27 mouse cellular contexts compared by ENCODE assay signal in the genomic region with DNA sequence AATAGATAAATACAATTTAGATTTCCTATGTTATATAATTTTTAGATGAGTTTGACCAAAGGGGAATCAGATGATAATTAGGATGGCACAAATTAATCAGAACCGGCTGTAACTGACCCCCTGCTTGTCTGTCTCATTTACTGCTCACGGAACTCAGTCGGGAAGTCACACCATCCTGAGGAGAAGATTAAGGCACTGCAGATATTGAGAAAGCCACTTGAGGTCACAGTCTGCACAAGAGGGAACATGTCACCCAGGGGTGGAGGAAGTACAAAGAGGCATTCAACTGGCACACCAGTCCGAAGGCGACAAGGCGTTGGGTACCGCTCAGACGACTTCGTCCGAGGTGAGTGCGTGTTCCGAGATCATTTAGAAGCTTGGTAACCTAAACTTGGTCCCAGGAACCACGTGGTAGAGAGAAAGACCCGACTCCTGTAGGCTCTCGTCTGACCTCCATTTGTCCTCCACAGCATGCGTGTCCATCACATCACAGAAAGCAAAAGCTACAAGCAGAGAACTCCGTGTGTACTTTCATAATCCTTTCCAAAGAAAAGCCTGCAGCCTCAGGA. TPM values are rescaled to one million over a fixed set of nuclear protein-coding genes. Genes with fewer than 3 reads are reported as not detected.
DNase-seq lines count a peak whose midpoint lies in the region; ATAC-seq and TF ChIP-seq lines count a peak whose summit lies in the region.
"Had no signal": no experiment of that assay in that cellular context is flagged by ENCODE, and none has a peak within 500 bp of the region (broad histone marks: within the 10 kb centered on the region; RNA-seq: fewer than 3 reads in every experiment).

No protein-coding gene starts in this region.

- H3K9ac ChIP-seq in midbrain, embryonic 11.5 days (ENCODE audit: low read length) = no peak overlapping the region
- H3K9ac ChIP-seq in midbrain, postnatal 0 days (replicated peaks; ENCODE audit: low read length, poor library complexity, severe bottlenecking) = no peak overlapping the region
- peak overlapping the region; percentile 72 for H3K9ac ChIP-seq in liver, embryonic 14.5 days (replicated peaks)
- H3K9ac ChIP-seq: forebrain, embryonic 15.5 days; intestine, embryonic 15.5 days; limb, embryonic 12.5 days; midbrain, embryonic 15.5 days; neural tube, embryonic 13.5 days had no signal

- ATAC-seq in midbrain, embryonic 11.5 days (ENCODE audit: low FRiP score) = no peak
- ATAC-seq in midbrain, postnatal 0 days (ENCODE audit: low FRiP score) = no peak
- no peak for ATAC-seq in liver, embryonic 14.5 days (ENCODE audit: insufficient read depth)
- ATAC-seq in megakaryocyte-erythroid progenitor cell, adult 5-6 weeks (replicated peaks; ENCODE audit: low FRiP score, low TSS enrichment, poor library complexity, severe bottlenecking) = no peak
- ATAC-seq: activated CD4-positive, CD25-positive, alpha-beta regulatory T cell, adult 4 months; CD4-positive, CD25-positive, alpha-beta regulatory T cell, adult 4 months; forebrain, embryonic 15.5 days; hindbrain, embryonic 16.5 days; midbrain, embryonic 15.5 days had no signal

- H3K4me2 ChIP-seq in midbrain, embryonic 11.5 days = no peak overlapping the region
- no peak overlapping the region for H3K4me2 ChIP-seq in midbrain, postnatal 0 days (ENCODE audit: low read depth, low read length, poor library complexity, severe bottlenecking)
- peak overlapping the region; percentile 72 for H3K4me2 ChIP-seq in liver, embryonic 14.5 days (ENCODE audit: low read depth)
- H3K4me2 ChIP-seq: forebrain, embryonic 15.5 days; intestine, embryonic 15.5 days; limb, embryonic 12.5 days; midbrain, embryonic 15.5 days; neural tube, embryonic 13.5 days had no signal

- H3K9me3 ChIP-seq in heart, embryonic 10.5 days = no peaks in the 10 kb centered on the region
- no peaks in the 10 kb centered on the region for H3K9me3 ChIP-seq in midbrain, embryonic 11.5 days (ENCODE audit: control insufficient read depth, low read length)
- H3K9me3 ChIP-seq in midbrain, postnatal 0 days (ENCODE audit: low read length) = no peaks in the 10 kb centered on the region
- H3K9me3 ChIP-seq in liver, embryonic 14.5 days (ENCODE audit: control insufficient read depth, low read length) = no peaks in the 10 kb centered on the region
- H3K9me3 ChIP-seq: forebrain, embryonic 15.5 days; intestine, embryonic 15.5 days; limb, embryonic 12.5 days; midbrain, embryonic 15.5 days; neural tube, embryonic 13.5 days had no signal

- H3K27me3 ChIP-seq in heart, embryonic 10.5 days (ENCODE audit: insufficient read depth, poor library complexity, severe bottlenecking) = no peaks in the 10 kb centered on the region
- H3K27me3 ChIP-seq in midbrain, embryonic 11.5 days (ENCODE audit: control insufficient read depth, insufficient read depth, low read length) = no peaks in the 10 kb centered on the region
- no peaks in the 10 kb centered on the region for H3K27me3 ChIP-seq in midbrain, postnatal 0 days (ENCODE audit: insufficient read depth, low read length)
- no peaks in the 10 kb centered on the region for H3K27me3 ChIP-seq in liver, embryonic 14.5 days (ENCODE audit: control insufficient read depth, insufficient read depth, low read length)
- H3K27me3 ChIP-seq: forebrain, embryonic 15.5 days; intestine, embryonic 15.5 days; limb, embryonic 12.5 days; midbrain, embryonic 15.5 days; neural tube, embryonic 13.5 days had no signal

- no peaks in the 10 kb centered on the region for H3K36me3 ChIP-seq in heart, embryonic 10.5 days
- no peaks in the 10 kb centered on the region for H3K36me3 ChIP-seq in midbrain, embryonic 11.5 days (ENCODE audit: control insufficient read depth, insufficient read depth, low read length)
- H3K36me3 ChIP-seq in midbrain, postnatal 0 days (ENCODE audit: insufficient read depth, low read length) = no peaks in the 10 kb centered on the region
- no peaks in the 10 kb centered on the region for H3K36me3 ChIP-seq in liver, embryonic 14.5 days (replicated peaks; ENCODE audit: control insufficient read depth, insufficient read depth, low read depth)
- H3K36me3 ChIP-seq: forebrain, embryonic 15.5 days; intestine, embryonic 15.5 days; limb, embryonic 12.5 days; midbrain, embryonic 15.5 days; neural tube, embryonic 13.5 days had no signal

- 82% methylated on average over 17 of the region's 17 CpGs for WGBS in heart, embryonic 10.5 days
- 79% methylated on average over 17 of the region's 17 CpGs for WGBS in midbrain, embryonic 11.5 days
- 68% methylated on average over 17 of the region's 17 CpGs for WGBS in midbrain, postnatal 0 days
- WGBS in liver, embryonic 14.5 days (ENCODE audit: insufficient replicate concordance) = 74% methylated on average over 17 of the region's 17 CpGs

- no peak overlapping the region for H3K4me3 ChIP-seq in heart, embryonic 10.5 days
- no peak overlapping the region for H3K4me3 ChIP-seq in midbrain, embryonic 11.5 days (ENCODE audit: low read depth, low read length)
- no peak overlapping the region for H3K4me3 ChIP-seq in midbrain, postnatal 0 days (ENCODE audit: low read depth, low read length)
- H3K4me3 ChIP-seq in liver, embryonic 14.5 days (ENCODE audit: insufficient read depth in 1 of 2, low read depth in 2 of 2, low read length in 2 of 2) = peak overlapping the region; percentile 15 to 41; a peak in 3 of 4 replicates
- H3K4me3 ChIP-seq: forebrain, embryonic 15.5 days; heart, adult 2 months; intestine, embryonic 15.5 days; limb, embryonic 12.5 days; midbrain, embryonic 15.5 days; myocyte; neural tube, embryonic 13.5 days had no signal

- no peak for TF ChIP-seq EP300 in liver, embryonic 14.5 days (IDR thresholded peaks at IDR 0.05; ENCODE audit: low read depth)

- H3K4me1 ChIP-seq in heart, embryonic 10.5 days = peaks cover 13% of the 10 kb centered on the region
- H3K4me1 ChIP-seq in midbrain, embryonic 11.5 days (ENCODE audit: control insufficient read depth, insufficient read depth, low read length) = no peaks in the 10 kb centered on the region
- H3K4me1 ChIP-seq in midbrain, postnatal 0 days (ENCODE audit: insufficient read depth, low read length) = no peaks in the 10 kb centered on the region
- peaks cover 62 to 64% of the 10 kb centered on the region in 2 experiments for H3K4me1 ChIP-seq in liver, embryonic 14.5 days (replicated peaks; ENCODE audit: control insufficient read depth in 2 of 2, insufficient read depth in 2 of 2, low read length in 1 of 2)
- H3K4me1 ChIP-seq: forebrain, embryonic 15.5 days; intestine, embryonic 15.5 days; limb, embryonic 12.5 days; midbrain, embryonic 15.5 days; neural tube, embryonic 13.5 days had no signal

- no peak for TF ChIP-seq CTCF in midbrain, postnatal 0 days (IDR thresholded peaks at IDR 0.05)
- no peak for TF ChIP-seq CTCF in liver, embryonic 14.5 days (IDR thresholded peaks at IDR 0.05; ENCODE audit: low read depth)

- DNase-seq in heart, embryonic 10.5 days (ENCODE audit: low spot score) = no peak
- DNase-seq in heart, postnatal 25 days (ENCODE audit: low spot score) = no peak
- peak; percentile 69 for DNase-seq in midbrain, embryonic 11.5 days (ENCODE audit: low spot score, missing footprints)
- no peak for DNase-seq in midbrain, postnatal 0 days (ENCODE audit: low spot score)
- DNase-seq in liver, embryonic 14.5 days (ENCODE audit: low read depth in 3 of 3, low spot score in 3 of 3) = no peak
- DNase-seq in left cerebral cortex, postnatal 10 days (ENCODE audit: extremely low spot score in 1 of 2, low spot score in 2 of 2) = no peak
- DNase-seq in left cerebral cortex, adult 8-10 months (ENCODE audit: low spot score in 2 of 2) = no peak
- DNase-seq: adrenal gland, adult 8-10 months; cerebellum, adult 2 months; cerebellum, postnatal 36 days; heart, adult 2 months; heart, postnatal 4 days; kidney, adult 8-10 months; kidney, postnatal 10 days; lung, adult 2 months; lung, postnatal 14 days; retina, postnatal 1 day had no signal

- intact Hi-C loops in heart, postnatal 25 days (cut with DNase I) = no loop called here
- intact Hi-C loops in left cerebral cortex, postnatal 10 days (cut with DNase I) = no loop called here

- H3K27ac ChIP-seq in heart, embryonic 10.5 days = peak overlapping the region; percentile 77
- H3K27ac ChIP-seq in midbrain, embryonic 11.5 days (ENCODE audit: low read depth, low read length) = no peak overlapping the region
- no peak overlapping the region for H3K27ac ChIP-seq in midbrain, postnatal 0 days (ENCODE audit: low read depth, low read length)
- peak overlapping the region; percentile 95 for H3K27ac ChIP-seq in liver, embryonic 14.5 days
- H3K27ac ChIP-seq: forebrain, embryonic 15.5 days; heart, adult 2 months; intestine, embryonic 15.5 days; limb, embryonic 12.5 days; midbrain, embryonic 15.5 days; neural tube, embryonic 13.5 days had no signal

RNA-seq across cellular contexts. Expression of gene Slc20a1, which starts 26.8 kb away (rescaled TPM):
- polyA plus RNA-seq in heart, embryonic 10.5 days (2016; fragmentation: Nextera tagmentation; extraction: Ambion mirVana) = 41.6 and 41.8 TPM in 2 replicates
- 10 to 100 TPM; 11.3 to 12.4 TPM for total RNA-seq in heart, postnatal 25 days (2021)
- 53.3 and 62.5 TPM in 2 replicates for polyA plus RNA-seq in midbrain, embryonic 11.5 days (2014; fragmentation: Nextera tagmentation; extraction: Ambion mirVana)
- total RNA-seq in midbrain, postnatal 0 days (2014; rRNA removed) = 80.0 and 82.2 TPM in 2 replicates
- 44.9 and 47.7 TPM in 2 replicates for polyA plus RNA-seq in midbrain, postnatal 0 days (2015; fragmentation: Nextera tagmentation; extraction: Ambion mirVana)
- 37.7 and 50.7 TPM in 2 replicates for polyA plus RNA-seq in liver, embryonic 14.5 days (2012; rRNA removed)
- 42.7 and 49.2 TPM in 2 replicates for polyA plus RNA-seq in liver, embryonic 14.5 days (2014; fragmentation: Nextera tagmentation; extraction: Ambion mirVana)
- total RNA-seq in left cerebral cortex, postnatal 10 days (2021) = 100 to 1,000 TPM; 123 to 124 TPM
- 105 and 115 TPM in 2 replicates for total RNA-seq in megakaryocyte-erythroid progenitor cell, adult 5-6 weeks (2014; fragmentation: Nextera tagmentation)
- total RNA-seq in megakaryocyte-erythroid progenitor cell, adult 5-6 weeks (2017) = 180 and 206 TPM in 2 replicates
- total RNA-seq in left cerebral cortex, adult 8-10 months (2022) = 100 to 1,000 TPM; 136 to 167 (median 155) TPM

Comparison
In these comparisons a context has a peak if more than half of its experiments do, and no peak if none do; other contexts are left out.
1. H3K27ac ChIP-seq: peak in heart, embryonic 10.5 days (single experiment) and liver, embryonic 14.5 days (single experiment); none in midbrain, embryonic 11.5 days (single experiment) and midbrain, postnatal 0 days (single experiment).
2. H3K4me3 ChIP-seq: peak in liver, embryonic 14.5 days (2 of 2); none in heart, embryonic 10.5 days (single experiment), midbrain, embryonic 11.5 days (single experiment) and midbrain, postnatal 0 days (single experiment).